Mouse (Mus musculus): ENCODE measurements around the gene Zfp30.

GRCm38 (mm10) chr7:29818619-29819254 lies 34.9 kb downstream of the Zfp30 start:
- TF ChIP-seq CTCF (IDR thresholded peaks at IDR 0.05; ENCODE audit: low read depth, low read length) (no peak), POLR2AphosphoS5 (IDR thresholded peaks at IDR 0.05; ENCODE audit: insufficient replicate concordance, low read depth, low read length) (no peak), GATA1 (IDR thresholded peaks at IDR 0.05; ENCODE audit: borderline replicate concordance, low read length) (no peak), GATA2 (IDR thresholded peaks at IDR 0.05; ENCODE audit: borderline replicate concordance, low read depth, low read length) (no peak)

Data from G1E (cell line).